Mouse (Mus musculus): ENCODE results near the gene Mgat5b. TPM values are rescaled to one million over a fixed set of nuclear protein-coding genes. Genes with fewer than 3 reads are reported as not detected.
"Not testable (repeated sequence)": the region's sequence is repeated elsewhere in the genome, so short reads cannot be mapped to it uniquely, and the experiment has no call there.

Gene Mgat5b
- total RNA-seq (2021), result under 1 TPM in 1 of 2 experiments, not detected in 1; 0.24 TPM

- intact Hi-C loops (cut with DNase I), result loop anchor here (1.0 to 2.0 kb wide), 4 partner anchors 76 to 258 kb away; no protein-coding TSS in a partner anchor
- peak; percentile 86 to 89 for DNase-seq
These were observed at the start of gene Mgat5b for GRCm38 (mm10) chr11:116918323-116919185. Gene Mgat5b, plus strand, starts transcription at chr11:116918863.

- DNase-seq, result no peak
- intact Hi-C loops (cut with DNase I), result no loop called here
These were observed 49.4 kb upstream of the Mgat5b start for GRCm38 (mm10) chr11:116869223-116869622.

- no peak for DNase-seq
- intact Hi-C loops (cut with DNase I), result no loop called here
These were observed 49.0 kb upstream of the Mgat5b start for GRCm38 (mm10) chr11:116869641-116870040.

- DNase-seq, result no peak
- intact Hi-C loops (cut with DNase I), result no loop called here
These were observed 47.1 kb upstream of the Mgat5b start for GRCm38 (mm10) chr11:116871538-116871937.

GRCm38 (mm10) chr11:116873987-116874386 lies 44.7 kb upstream of the Mgat5b start:
- DNase-seq, result no peak

GRCm38 (mm10) chr11:116878454-116878853 lies 40.2 kb upstream of the Mgat5b start:
- intact Hi-C loops (cut with DNase I), result no loop called here
- no peak for DNase-seq

More at GRCm38 (mm10) chr11:116873987-116874386, 44.7 kb upstream of the Mgat5b start:
- intact Hi-C loops (cut with DNase I), result no loop called here

- no peak for DNase-seq
- intact Hi-C loops (cut with DNase I), result loop anchor here (10.0 kb wide), 1 partner anchor 474 kb away; no protein-coding TSS in a partner anchor
These were observed 37.8 kb upstream of the Mgat5b start for GRCm38 (mm10) chr11:116880839-116881238.

- intact Hi-C loops (cut with DNase I), result loop anchor here (10.0 kb wide), 1 partner anchor 473 kb away; no protein-coding TSS in a partner anchor
- no peak for DNase-seq
These were observed 37.2 kb upstream of the Mgat5b start for GRCm38 (mm10) chr11:116881440-116881839.

GRCm38 (mm10) chr11:116882446-116882845 lies 36.2 kb upstream of the Mgat5b start:
- intact Hi-C loops (cut with DNase I), result loop anchor here (10.0 kb wide), 1 partner anchor 472 kb away; no protein-coding TSS in a partner anchor

GRCm38 (mm10) chr11:116884061-116884460 lies 34.6 kb upstream of the Mgat5b start:
- intact Hi-C loops (cut with DNase I), result loop anchor here (10.0 kb wide), 1 partner anchor 471 kb away; no protein-coding TSS in a partner anchor

More at GRCm38 (mm10) chr11:116882446-116882845, 36.2 kb upstream of the Mgat5b start:
- DNase-seq, result no peak

GRCm38 (mm10) chr11:116885275-116886151 lies 33.1 kb upstream of the Mgat5b start:
- intact Hi-C loops (cut with DNase I), result loop anchor here (1.0 to 10.0 kb wide), 3 partner anchors 171 to 469 kb away; no protein-coding TSS in a partner anchor

More at GRCm38 (mm10) chr11:116884061-116884460, 34.6 kb upstream of the Mgat5b start:
- no peak for DNase-seq

GRCm38 (mm10) chr11:116887136-116887535 lies 31.5 kb upstream of the Mgat5b start:
- intact Hi-C loops (cut with DNase I), result loop anchor here (5.0 to 10.0 kb wide), 2 partner anchors 295 to 468 kb away; no protein-coding TSS in a partner anchor
- no peak for DNase-seq

More at GRCm38 (mm10) chr11:116885275-116886151, 33.1 kb upstream of the Mgat5b start:
- DNase-seq, result peak; percentile 73 to 77

GRCm38 (mm10) chr11:116893532-116894442 lies 24.9 kb upstream of the Mgat5b start:
- intact Hi-C loops (cut with DNase I), result no loop called here

GRCm38 (mm10) chr11:116895402-116895801 lies 23.3 kb upstream of the Mgat5b start:
- DNase-seq, result no peak
- intact Hi-C loops (cut with DNase I), result no loop called here

More at GRCm38 (mm10) chr11:116893532-116894442, 24.9 kb upstream of the Mgat5b start:
- no peak for DNase-seq

- intact Hi-C loops (cut with DNase I), result no loop called here
- no peak for DNase-seq
These were observed 19.4 kb upstream of the Mgat5b start for GRCm38 (mm10) chr11:116899247-116899646.

- intact Hi-C loops (cut with DNase I); DNase-seq: not testable (repeated sequence)
These were observed 16.1 kb upstream of the Mgat5b start for GRCm38 (mm10) chr11:116902588-116902987.

GRCm38 (mm10) chr11:116905741-116906456 lies 12.8 kb upstream of the Mgat5b start:
- intact Hi-C loops (cut with DNase I), result no loop called here
- no peak for DNase-seq

GRCm38 (mm10) chr11:116913573-116913972 lies 5.1 kb upstream of the Mgat5b start:
- intact Hi-C loops (cut with DNase I), result no loop called here

More at GRCm38 (mm10) chr11:116913573-116913972, 5.1 kb upstream of the Mgat5b start:
- no peak for DNase-seq

All from heart, postnatal 36 days (tissue).